Mouse (Mus musculus): ENCODE data around the gene Rrnad1. TPM values are rescaled to one million over a fixed set of nuclear protein-coding genes. Genes with fewer than 3 reads are reported as not detected.

Rrnad1 gene
- total RNA-seq, 4 experiments from 2014 or later, result 17.4 to 23.4 (median 20.6) TPM

DNA sequence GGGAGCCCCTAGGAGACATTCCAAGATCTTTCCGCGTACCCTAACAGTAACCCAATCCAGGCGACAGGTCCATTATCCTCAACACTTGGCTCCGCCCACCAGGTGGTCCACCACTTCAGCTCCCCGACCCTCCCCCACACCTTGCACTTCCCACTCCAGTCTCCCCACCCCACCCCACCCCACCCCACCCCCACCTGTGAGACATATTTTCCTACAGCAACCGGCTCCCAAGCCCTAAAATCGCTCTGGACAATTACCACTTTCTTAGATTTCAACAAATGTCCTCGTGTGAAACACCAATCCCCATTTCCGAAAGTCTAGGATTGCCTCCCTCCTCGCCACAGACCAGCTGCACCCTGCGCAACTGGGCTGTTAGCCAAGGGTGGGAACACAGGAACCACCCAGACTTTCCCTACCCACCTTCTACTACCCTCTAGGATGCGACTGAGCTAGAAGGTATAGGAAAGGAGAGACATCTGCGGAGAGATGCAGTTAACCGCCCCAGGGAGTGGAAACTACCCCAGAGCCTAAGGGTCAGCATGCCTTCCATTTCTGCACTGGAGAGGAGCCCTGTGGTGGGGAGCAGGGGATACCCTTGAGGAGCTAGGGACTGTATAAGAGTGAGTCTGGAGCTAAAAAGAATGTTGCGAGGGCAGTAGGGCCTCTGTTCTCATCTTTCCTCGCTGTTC lies 18.9 kb upstream of the Rrnad1 start:
- DNase-seq (ENCODE audit: low spot score in 2 of 2), result no peak

DNA sequence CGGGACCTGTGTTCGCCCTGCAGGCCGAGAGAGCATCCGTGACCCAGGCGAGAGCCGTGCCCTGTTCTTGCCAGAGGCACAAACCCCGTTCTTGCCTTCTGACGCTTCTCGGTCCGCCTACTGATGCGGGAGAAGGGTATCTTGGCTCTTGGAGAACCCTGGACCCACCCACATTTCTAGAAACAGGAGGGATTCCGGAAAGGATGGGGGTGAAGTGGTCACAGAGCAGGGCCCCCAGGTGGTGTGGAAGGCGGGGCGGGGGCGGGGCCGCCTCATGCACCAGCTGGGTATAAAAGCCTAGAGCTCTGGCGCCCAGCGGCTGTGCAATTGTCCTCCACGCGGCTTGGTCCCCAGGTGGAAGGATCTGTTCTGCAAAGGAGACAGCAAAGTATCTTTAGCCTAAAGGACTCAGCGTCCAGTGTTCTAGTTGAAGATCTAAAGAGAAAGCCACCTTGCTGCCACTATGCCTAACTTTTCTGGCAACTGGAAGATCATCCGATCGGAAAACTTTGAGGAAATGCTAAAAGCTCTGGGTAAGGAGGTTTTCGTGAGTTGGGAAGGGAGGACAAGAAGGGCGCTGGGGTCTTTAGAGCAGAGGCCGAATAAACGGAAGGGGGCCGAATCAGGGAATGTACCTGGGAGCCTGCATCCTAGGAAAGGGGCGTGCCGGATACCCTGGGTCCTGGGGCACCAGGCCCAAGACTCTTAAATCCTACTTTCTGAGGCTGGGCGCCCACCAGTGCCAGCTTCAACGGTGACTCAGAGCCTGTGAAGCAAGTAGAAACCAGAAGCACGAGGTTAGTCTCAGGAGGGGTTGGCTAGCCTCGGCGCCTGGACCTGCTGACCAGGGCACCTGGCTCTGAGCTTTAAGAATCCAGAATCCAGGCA lies 18.1 kb upstream of the Rrnad1 start, which contains the start of gene Crabp2:
Gene Crabp2, plus strand, starts transcription at position 289 of the 888 bp plus-strand sequence.
- DNase-seq (ENCODE audit: low spot score in 2 of 2), result no peak

DNA sequence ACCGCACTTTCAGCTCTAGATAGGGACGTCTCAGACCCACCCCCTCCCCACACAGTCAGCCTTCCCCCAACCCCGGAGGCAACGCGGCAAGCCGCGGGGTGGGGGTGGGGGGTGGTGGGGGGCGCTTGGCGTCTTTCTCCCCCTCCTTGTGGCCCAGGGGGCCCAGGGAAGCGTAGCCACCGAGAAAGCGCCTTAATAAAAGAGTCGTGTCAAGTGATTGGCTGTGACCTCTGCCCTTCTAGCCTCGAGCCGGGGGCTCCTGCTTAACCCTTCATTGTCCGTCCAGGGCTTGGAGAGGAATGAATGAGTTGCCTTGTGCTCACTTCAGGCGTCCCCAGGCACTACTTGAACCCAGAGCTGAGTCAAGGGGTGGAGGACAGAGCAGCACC lies 17.3 kb upstream of the Rrnad1 start:
- no peak for DNase-seq (ENCODE audit: low spot score in 2 of 2)

DNA sequence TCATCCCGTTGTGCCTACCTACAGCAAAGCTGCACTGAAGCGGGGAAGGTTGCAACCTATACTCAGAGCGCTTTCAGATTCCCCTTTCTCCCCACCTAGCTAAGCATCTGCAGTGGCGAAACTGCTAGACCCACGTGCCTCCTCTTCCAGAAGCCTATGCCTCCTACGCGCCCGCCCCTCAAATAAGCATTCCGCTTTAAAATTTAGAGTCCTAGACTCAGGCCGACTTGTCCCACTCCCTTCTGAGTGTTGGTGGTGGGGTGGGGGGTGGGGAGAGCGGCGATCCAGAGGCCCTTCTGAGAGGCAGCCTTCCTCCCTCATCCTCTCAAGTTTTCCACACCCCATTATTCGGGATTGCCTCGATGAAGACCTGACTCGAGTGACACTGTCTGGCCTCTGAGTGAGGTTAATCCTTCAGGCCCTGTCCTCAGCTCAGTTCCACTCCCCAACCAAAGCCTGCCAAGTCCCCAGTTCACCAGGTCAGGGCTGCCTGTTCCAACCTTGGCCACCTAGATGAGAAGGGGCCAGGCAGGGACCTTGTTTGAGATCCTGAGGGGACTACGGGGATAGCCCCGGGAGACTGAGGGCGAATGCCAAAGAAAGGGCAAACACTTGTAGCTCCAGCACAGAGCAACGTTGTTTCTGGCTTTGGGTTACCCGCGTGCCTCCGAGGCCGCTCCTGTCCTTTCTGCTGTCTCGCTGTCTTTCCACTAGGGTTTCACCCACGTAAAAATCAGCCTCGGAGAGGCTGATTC lies 16.7 kb upstream of the Rrnad1 start:
- no peak for DNase-seq (ENCODE audit: low spot score in 2 of 2)

DNA sequence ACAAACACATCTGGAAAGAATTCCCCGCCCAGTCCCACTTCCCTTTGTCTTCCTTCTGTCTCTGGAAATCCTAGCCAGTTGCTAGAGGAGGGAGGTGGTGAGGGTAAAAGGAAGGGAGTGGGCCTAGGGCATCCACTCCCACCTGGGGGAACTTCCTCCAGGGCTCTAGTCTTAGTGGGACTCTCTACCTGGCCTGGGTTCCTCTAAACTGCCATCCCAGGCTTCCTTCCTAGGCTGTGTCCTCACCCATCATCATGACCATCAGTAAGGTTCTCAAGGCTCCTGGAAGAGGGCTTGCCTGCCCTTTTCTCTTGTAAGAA lies 16.0 kb upstream of the Rrnad1 start:
- no peak for DNase-seq (ENCODE audit: low spot score in 2 of 2)

DNA sequence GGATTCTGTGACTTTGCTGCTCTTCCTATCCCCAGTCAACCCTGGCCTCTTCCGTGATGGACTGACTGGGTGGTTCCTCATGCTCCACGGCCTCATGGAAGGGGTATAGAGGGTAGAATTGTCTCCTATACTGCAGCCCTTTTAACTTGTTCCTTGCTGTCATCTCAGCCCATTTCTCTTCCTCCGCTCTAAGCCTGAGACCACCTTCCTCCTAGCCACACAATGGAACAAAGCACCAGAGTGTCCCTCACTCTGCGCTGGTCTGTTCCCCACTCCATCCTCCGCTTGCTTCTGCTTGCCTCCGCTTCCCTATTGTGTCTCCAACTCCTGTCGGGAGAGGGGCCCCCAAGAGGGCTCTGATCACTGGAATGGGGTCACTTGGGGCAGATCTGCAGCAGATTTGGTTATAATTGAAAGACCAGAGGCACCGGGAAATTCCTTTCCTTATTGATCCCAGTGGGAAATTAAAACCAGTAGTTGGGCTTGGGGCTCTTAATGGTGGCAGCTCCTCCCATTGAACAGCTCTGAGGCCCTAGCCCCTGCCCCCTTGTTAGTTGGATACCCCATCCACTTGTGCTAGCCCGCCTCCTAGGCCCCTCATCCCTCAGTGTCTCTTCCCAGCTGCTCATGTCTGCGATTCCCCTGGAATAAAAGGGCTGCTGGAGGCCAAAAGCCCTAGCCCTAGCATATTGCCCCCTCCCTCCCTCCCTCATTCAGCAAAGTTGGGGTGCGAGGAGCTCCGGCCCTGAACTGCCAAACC lies 15.4 kb upstream of the Rrnad1 start:
- no peak for DNase-seq (ENCODE audit: low spot score in 2 of 2)

DNA sequence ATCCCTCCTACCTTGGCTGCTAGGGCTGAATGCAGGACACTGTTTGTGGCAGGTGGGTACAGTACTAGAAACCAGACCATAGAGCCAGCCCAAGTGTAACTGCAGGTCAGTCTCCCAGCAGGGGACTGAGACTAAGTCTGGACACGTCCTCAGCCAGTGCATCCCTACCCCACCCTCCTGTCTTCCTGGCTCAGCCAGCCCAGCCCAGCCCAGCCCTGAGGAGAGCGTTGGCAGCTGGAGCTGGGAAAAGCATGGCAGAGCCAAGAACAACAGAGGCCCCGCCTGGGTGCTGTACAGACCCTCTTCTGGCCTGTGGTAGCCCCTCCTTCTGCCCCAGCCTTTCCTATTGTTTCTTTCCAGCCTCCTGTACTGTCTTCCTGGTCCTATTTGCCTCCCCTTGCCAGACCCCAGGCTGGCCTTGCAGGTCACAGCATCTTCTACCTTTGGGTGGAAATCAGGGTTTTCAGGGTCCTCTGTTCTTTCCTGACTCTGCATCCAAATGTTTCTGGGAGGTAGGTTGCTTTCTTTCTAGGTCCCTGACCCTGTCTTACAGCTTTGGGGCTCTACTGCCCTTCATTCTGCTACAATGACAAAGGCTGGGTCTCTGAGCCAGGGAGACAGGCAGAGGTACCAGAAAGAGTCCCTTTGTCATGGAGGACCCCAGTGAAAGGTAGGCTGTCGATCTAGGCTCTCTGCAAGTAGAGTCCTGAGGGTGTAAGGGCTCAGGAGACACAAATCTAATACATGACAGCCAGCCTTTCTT lies 14.5 kb upstream of the Rrnad1 start:
- DNase-seq (ENCODE audit: low spot score in 2 of 2), result no peak

DNA sequence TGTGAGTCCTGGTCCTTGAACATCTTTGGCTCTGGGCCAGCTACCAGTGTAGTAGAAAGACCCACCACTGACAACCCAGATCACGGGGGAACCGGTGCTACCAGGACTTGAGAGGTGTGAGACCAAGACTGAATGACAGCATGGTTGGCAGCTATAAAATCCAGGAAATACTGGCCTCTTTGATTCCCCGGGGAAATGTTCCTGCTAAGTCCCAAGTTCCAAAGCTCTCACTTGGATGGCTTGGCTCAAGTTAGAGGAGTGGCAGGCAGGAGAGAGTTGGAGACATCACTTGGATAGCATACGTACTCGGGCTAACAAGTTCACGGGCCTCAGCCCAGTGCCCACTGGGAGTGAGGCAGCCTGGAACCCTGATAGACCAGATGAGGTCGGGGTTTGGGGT lies 13.1 kb upstream of the Rrnad1 start:
- no peak for DNase-seq (ENCODE audit: low spot score in 2 of 2)

DNA sequence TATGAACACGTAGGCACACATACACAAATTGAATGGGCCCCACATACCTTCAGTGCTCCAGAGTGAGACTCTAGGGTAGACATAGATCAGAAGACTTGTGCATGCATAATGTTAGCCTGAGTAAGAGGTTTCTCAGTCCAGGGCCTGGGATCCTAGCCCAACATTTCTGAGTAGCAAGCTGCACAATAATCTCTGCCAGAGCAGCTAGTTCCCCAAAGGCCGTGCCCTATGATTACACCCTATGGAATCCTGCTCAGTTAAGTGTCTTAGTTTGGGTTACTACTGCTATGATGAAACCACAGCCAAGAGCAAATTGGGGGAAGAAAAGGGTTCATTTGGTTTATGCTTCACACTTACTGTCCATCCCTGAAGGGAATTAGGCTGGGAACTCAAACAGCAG lies 12.0 kb upstream of the Rrnad1 start:
- no peak for DNase-seq (ENCODE audit: low spot score in 2 of 2)

DNA sequence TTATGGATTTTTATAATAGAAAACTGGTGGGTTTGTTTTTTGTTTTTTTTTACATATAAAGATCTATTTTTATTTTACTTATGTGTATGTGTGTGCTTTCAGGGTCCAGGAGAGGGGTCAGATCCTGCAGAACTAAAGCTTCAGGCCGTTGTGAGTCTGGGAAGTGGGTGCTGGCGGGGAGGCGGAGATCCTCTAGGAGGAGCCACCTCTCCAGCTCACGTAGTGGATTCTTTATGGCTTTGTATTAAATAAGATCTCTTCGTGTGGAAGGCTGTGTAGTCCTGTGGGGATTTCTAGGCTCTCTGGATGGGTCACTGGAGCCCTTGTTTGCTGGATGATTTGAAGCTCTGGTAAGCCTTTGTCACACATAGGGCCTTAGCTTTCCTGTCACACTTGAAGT lies 10.1 kb upstream of the Rrnad1 start:
- DNase-seq (ENCODE audit: low spot score in 2 of 2), result no peak

DNA sequence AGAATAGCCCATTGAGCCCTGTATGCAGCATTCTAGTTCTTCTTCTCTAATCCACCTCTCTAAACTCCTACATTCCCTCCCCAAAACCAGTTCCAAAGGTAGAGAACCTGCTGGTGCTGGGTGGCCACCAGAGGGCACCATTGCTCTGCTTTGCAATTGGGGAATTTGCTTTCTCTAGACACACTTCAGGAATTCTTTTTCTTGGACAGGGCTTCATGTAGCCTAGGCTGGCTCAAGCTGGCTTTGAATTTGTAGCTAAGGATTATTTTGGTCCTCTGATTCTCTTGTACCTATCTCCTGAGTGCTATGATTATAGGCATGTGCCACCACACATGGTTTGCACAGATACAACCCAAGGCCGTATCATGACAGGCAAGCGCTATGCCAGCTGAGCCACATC lies 5.3 kb upstream of the Rrnad1 start:
- peak in 1 of 2 experiments; percentile 59 for DNase-seq (ENCODE audit: low spot score in 2 of 2)

DNA sequence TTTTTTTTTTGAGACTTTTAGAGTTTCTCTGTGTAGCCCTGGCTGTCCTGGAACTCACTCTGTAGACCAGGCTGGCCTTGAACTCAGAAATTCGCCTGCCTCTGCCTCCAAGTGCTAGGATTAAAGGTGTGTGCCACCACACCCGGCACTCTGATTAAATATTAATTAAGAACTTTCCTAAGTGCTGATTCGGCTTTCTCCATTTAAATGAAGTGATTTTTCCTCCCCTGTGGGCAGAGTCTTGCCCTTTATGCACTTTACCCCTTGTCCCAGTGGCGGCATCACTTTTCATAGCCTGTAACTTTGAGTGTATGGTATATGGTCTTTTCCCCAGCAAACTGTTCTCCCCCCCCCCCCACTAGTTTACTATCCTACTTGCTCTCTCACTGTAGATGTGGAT lies 4.7 kb upstream of the Rrnad1 start:
- DNase-seq (ENCODE audit: low spot score in 2 of 2), result no peak

DNA sequence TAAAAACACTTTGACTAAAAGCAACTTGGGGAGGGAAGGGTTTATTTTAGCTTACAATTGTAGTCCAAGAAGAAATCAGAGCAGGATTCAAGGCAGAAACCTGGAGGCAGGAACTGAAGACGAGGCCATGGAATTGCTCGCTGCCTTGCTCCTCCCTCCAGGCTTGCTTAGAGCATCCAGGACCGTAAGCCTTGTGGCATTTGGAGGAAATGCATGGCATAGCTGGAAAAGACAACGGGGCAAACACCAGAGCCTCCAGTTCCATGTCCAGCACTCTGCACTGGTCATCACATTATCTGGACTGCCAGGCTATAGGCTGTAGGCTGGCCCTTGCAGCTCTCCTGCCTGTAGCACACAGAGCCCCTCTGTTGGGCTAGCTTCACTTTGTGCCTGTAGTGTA lies 4.0 kb upstream of the Rrnad1 start:
- DNase-seq (ENCODE audit: low spot score in 2 of 2), result no peak

DNA sequence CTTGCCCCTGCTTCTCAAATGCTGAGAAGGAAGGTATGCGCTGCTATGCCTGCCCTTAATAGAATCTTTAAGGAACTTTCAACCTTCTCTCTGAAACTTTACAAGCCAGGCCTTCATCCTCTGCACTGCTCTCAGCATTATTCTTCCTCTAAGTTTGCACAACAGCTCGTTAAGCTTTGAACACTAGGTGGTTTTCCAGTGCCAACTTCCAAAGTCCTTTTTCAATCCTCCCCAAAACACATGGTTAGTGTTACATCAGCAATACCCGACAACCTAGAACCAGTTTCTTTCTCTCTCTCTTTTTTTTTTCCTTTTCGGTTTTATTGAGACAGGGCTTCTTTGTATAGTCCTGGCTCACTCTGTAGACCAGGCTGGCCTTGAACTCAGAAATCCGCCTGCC lies 3.5 kb upstream of the Rrnad1 start:
- no peak for DNase-seq (ENCODE audit: low spot score in 2 of 2)

DNA sequence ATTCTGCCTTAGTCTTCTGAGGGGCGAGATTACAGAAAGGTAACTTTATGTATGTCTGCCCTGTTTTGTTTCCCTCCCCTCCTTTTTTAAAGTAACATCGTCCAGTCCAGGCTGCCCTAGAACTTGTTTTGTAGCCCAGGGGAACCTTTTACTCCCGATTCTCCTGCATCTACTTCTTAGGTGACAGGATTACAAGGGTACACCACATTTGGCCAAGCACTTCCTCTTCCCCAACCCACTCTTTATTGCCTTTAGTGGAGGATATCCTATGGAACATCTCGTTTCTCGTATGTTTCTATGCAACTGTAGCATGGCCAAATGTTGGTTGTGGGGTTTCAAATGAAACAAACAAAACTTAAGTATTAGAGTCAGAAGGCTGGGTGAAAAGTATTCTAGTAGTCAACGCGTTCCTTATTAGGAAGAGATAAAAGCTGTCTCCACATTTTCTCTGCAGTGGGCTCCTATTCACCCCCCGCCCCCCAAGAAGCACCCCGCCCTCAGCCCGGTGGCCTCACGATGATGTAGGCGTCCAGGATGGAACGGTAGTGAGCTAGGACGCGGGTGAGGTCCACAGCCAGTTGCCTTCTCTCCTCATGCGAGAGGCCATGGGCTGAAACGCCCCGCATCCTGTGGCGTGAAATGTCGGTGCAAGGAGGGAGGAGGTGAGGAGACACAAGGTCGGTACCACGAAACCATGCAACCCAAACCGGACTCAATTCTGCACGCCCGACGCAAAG lies 1.0 kb downstream of the Rrnad1 start:
- no peak for DNase-seq (ENCODE audit: low spot score in 2 of 2)

DNA sequence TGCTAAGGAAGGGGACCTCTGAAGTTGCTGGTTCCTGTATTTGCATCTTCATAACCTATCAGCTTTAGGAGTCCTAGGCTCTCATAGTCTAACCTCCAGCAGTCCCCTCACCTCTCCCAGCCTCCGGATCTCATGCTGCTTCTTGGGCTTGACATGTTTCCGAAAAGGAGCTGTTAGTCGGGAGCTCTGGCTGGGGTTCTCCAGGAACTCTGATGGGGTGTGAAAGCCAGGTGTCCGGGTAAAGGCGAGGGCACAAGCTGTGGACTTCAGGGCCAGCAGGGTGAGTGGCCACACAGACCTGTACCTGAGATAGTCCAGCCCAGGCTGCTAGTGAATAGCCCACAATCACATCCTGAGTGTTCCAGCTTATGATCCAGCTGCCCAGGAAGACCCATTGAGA lies 3.1 kb downstream of the Rrnad1 start:
- DNase-seq (ENCODE audit: low spot score in 2 of 2), result no peak

DNA sequence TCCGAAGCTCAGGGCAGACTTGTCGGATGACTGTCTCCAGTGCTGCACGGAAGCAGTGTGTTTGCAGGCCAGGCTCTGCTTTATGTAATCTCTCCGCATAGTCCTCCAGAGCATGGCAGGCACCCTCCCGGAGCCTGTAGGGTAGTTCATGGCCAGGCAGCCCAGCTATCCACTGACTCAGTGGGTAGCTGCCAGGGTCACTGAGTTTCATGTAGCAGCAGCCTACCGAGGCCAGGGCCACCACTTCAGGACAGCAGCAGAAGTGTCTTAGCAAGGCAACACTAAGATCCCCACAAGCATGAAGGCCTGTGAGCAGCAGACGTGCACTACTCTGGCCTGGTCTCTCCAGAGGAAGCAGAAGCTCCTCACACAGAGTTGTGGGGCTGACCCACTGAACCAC lies 5.5 kb downstream of the Rrnad1 start:
- DNase-seq (ENCODE audit: low spot score in 2 of 2), result no peak

DNA sequence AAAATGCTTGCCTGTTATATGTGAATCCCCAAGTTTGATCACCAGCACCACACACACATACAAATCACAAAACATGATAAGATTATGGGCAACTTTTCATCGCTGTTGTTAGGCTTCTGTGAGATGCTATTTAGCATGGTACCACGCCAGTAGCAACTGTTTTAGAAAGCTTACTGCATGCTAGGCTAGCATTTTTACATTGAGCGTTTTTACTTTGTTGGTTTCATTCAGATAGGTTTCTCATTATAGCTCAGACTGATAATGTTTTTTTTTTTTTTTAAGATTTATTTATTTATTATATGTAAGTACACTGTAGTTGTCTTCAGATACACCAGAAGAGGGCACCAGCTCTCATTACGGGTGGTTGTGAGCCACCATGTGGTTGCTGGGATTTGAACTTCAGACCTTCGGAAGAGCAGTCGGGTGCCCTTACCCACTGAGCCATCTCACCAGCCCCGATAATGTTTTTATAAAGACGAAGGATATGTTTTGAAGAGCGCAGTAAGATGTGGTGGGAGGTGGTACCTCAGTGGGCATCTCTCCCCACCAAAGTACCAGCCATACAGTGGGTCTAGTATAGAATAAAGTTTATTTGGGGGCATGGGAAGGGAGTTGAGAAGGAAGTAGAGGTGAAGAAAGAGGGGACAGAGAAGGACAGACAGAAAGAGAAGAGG lies 10.1 kb downstream of the Rrnad1 start:
- no peak for DNase-seq (ENCODE audit: low spot score in 2 of 2)

DNA sequence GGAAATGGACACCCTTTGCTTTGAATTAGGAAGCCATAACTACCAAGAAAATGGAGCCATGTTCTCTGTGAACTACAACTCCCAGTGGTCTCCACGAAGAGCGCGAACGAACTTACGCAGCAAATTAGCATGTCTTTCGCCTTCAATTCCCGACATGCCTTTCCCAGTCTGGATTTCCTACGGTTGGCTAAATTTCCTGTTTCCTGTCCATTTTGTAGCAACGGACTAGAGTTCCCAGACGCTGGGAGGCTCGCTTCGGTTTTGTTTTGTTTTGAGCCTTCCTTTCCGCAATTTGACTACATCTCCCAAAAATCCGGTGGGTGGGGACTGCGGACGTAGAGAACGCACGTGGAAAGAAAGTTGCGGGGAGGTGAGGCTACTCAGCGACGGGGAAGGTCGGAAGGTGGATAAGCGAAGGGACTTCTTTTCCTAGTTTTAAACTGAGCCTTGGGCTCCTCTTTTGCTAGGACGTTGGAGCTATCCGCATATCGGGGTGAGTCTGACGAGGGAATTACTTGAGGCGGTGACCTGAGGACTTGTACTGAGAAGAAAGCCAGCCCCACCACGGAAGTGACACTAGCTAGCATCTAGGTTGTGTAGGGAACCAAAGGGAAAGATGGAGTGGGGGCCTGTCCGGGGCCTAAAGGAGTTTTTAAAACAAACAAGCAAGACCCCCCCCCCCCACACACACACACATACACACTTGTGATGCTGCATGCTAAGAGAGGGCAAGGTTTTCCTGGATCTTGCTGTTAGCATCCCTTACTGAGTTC lies 11.0 kb downstream of the Rrnad1 start, which contains the start of gene Mrpl24:
Gene Mrpl24, plus strand, starts transcription at position 171 of the 773 bp plus-strand sequence.
- DNase-seq (ENCODE audit: low spot score in 2 of 2), result peak; percentile 67 to 90

Data from left cerebral cortex, adult 8-10 months (tissue).